Mouse (Mus musculus): ENCODE measurements around the gene Mrpl40.

Gene Mrpl40

GRCm38 (mm10) chr16:18828630-18829029 lies 48.0 kb downstream of the Mrpl40 start:
- DNase-seq = no peak

GRCm38 (mm10) chr16:18822925-18823324 lies 53.7 kb downstream of the Mrpl40 start:
- no peak for DNase-seq

- DNase-seq = no peak
Observed at GRCm38 (mm10) chr16:18822356-18822755, 54.3 kb downstream of the Mrpl40 start.
